Mouse (Mus musculus) heart, adult 2 months (tissue): Measurements from ENCODE around the gene Lins1.

ENCODE experiments used
- CTCF ChIP-seq: fragments of 200-600 bp; IDR thresholded peaks from 2 replicates; pipeline ENCODE4 v1.8.1; 2022; ENCODE audit warnings: antibody characterized with exemption, mild to moderate bottlenecking, moderate library complexity
- EP300 ChIP-seq: fragments of 200-500 bp; IDR thresholded peaks from 2 replicates; pipeline ENCODE4 v1.6.1; 2011; ENCODE audit warnings: low read depth, low read length, control low read depth; ENCODE audit not compliant: insufficient read depth

DNA sequence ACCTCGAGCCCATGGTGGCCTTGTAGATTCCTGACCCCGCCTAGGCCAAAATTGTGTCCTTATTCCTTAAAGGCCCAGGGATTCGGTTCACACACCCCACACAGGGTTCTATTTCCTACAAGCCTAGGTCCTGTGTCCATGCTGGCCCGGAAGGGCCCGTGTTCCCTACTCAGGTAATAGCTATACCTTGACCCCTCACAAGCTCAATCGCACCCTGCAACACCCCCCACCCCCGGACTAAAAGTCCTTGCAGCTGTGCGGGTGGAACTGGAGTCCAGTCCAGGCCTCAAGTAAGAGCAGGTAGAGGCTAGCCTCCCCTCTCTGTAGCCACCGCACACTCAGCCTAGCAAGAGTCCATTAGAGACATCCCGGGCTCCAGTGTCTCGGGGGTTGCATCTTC lies 44.2 kb downstream of the Lins1 start:
- no peak for TF ChIP-seq CTCF
- TF ChIP-seq EP300, result no peak
